Mouse (Mus musculus): ENCODE measurements around the gene Pof1b.

- no peak for TF ChIP-seq GATA1 (IDR thresholded peaks at IDR 0.05; ENCODE audit: borderline replicate concordance, low read length)
- no peak for TF ChIP-seq FLI1 (IDR thresholded peaks at IDR 0.05; ENCODE audit: low read length)
Measured at GRCm38 (mm10) chrX:112694392-112694791, 4.1 kb downstream of the Pof1b start.
